Mouse (Mus musculus): ENCODE data around the gene Tyk2. TPM values are rescaled to one million over a fixed set of nuclear protein-coding genes. Genes with fewer than 3 reads are reported as not detected.
A peak's percentile ranks its signal among the peaks of the same experiment; 100 is the strongest.

The Tyk2 gene
- total RNA-seq, 2 experiments from 2014 or later = 4.2 to 4.4 TPM

- no peak for DNase-seq
- intact Hi-C loops (cut with DNase I) = loop anchor here (2.0 kb wide), 1 partner anchor 70 kb away; no protein-coding TSS in a partner anchor
Measured at GRCm38 (mm10) chr9:21152715-21153114, 21.7 kb upstream of the Tyk2 start.

DNA sequence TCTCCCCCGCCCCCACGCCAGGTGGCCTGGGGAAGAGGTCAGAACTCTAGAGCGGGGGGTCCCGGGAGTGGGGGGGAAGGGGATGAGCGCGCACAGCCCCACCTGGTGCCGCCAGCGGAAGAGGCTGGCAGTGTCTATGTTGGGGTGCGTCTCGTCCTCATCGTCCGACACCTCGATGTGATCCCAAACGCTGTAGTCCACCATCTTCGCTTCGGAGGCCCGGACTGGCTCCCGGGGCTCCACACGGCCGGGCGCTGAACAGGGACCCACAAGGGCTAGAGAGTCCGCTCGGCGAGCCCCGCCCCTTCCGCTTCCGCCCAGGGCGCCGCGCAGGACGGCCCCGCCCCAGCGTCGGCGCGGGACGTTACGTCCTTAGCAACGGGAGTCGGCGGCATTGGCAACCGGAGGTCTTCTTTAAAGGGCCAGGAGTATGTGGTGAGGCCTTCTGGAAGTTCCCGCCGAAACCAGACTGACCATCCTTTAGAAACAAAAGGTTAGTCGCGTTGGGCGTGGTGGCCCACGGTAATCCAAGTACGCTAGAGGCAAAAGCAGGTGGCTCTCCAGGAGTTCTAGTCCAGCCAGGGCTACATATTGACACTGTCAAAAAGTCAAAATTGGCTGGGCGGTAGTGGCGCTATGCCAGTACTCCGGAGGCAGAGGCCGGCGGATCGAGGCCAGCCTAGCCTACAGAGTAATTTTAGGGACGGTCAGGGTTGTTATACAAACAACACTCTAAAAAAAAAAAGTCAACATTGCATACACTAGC is 18.8 kb upstream of the Tyk2 start, which contains the start of gene Cdc37:
Cdc37 (minus strand) TSS at position 329 of the 766 bp plus-strand sequence.
- intact Hi-C loops (cut with DNase I) = no loop called here
- DNase-seq = peak; percentile 89 to 93

- intact Hi-C loops (cut with DNase I) = no loop called here
Measured at GRCm38 (mm10) chr9:21149077-21149653, 18.1 kb upstream of the Tyk2 start.

DNA sequence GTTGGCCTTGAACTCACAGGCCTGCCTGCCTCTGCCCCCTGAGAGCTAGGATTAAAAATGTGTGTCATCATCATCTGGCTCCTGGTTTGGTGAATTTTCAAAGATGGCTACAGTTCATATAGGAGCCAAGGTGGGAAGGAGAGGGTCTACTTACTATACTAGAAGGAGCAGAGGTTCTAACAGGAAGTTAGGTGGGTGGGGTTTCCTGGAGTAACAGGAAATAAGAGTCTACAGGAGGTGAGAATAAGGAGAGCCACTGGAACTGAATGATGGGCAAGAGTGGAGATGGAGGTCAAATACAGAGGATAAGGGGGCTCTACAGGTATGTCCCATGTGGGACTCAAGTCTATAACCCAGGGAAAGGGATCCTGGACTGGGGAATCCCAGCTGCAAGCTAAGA is 17.4 kb upstream of the Tyk2 start:
- no peak for DNase-seq
- intact Hi-C loops (cut with DNase I) = no loop called here

More at GRCm38 (mm10) chr9:21149077-21149653, 18.1 kb upstream of the Tyk2 start:
- DNase-seq = no peak

GRCm38 (mm10) chr9:21146722-21147121 is 15.7 kb upstream of the Tyk2 start:
- DNase-seq = no peak
- intact Hi-C loops (cut with DNase I) = no loop called here

- intact Hi-C loops (cut with DNase I) = no loop called here
- DNase-seq = peak in 1 of 2 experiments; percentile 38
Measured at GRCm38 (mm10) chr9:21145431-21145830, 14.4 kb upstream of the Tyk2 start.

- no peak for DNase-seq
- intact Hi-C loops (cut with DNase I) = no loop called here
Measured at GRCm38 (mm10) chr9:21144361-21144760, 13.3 kb upstream of the Tyk2 start.

DNA sequence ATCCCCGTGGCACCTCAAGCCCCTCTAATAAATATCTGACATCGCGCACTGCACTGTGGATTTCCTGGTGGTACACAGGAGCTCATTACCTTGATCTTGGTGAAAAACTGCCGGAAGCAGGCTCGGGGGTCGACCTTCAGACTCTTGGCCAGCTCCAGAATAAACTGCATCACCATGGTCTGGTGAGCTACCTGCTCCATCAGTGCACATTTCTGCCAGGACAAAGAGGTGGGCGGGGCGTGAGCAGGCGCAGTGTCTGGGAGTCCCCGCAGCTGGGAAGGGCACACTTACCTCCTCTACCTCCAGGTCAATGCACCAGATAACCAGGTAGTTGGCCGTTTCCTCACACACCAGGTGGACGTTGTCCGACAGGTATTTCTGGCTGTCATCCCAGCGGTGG is 10.9 kb upstream of the Tyk2 start:
- intact Hi-C loops (cut with DNase I) = no loop called here
- DNase-seq = no peak

- intact Hi-C loops (cut with DNase I) = loop anchor here (5.0 kb wide), 1 partner anchor 106 kb away; the partner anchor contains the start of gene Icam5
Measured at GRCm38 (mm10) chr9:21138386-21138785, 7.3 kb upstream of the Tyk2 start.

DNA sequence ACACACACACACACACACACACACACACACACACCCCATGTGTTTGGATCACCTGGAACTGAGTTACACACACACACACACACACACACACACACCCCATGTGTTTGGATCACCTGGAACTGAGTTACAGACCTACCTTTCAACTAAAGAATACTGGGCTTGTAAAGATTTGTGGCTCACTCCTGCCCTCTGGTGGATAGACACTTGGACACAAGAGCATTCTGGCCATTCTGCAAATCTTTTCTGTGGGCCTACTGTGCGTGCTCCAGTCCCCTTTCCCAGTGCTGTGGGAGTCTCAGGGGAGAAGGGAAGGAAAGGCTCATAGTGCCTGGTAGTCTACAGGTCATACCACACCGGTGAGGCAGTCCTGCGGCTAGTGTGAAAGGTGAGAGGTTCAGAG is 6.2 kb upstream of the Tyk2 start:
- peak in 1 of 2 experiments; percentile 27 for DNase-seq
- intact Hi-C loops (cut with DNase I) = loop anchor here (5.0 kb wide), 1 partner anchor 105 kb away; the partner anchor contains the start of gene Icam5

More at GRCm38 (mm10) chr9:21138386-21138785, 7.3 kb upstream of the Tyk2 start:
- no peak for DNase-seq

DNA sequence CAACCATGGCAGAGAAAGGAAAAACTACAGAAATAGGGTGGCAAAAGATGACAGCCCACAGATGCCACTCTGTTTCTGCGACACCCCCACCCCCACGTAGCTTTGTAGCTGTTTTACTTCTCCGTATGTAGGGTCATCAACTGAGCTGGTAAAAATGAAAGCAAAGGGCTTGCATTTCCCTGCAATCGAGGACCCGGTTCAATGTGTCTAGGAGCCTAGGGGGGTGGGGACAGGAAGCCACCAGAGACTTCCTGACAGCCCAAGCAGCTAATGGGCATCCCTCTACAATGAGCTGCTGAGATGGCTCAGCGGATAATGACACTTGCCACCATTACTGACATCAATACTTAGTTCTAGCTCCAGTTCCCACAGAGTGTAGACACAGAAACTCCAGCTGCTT is 5.4 kb upstream of the Tyk2 start:
- DNase-seq = no peak
- intact Hi-C loops (cut with DNase I) = loop anchor here (5.0 kb wide), 1 partner anchor 104 kb away; the partner anchor contains the start of gene Icam5

- DNase-seq = no peak
- intact Hi-C loops (cut with DNase I) = loop anchor here (2.0 to 5.0 kb wide), 2 partner anchors 104 to 233 kb away; partner anchors contain the start of gene Icam5
Measured at GRCm38 (mm10) chr9:21135941-21136381, 4.9 kb upstream of the Tyk2 start.

DNA sequence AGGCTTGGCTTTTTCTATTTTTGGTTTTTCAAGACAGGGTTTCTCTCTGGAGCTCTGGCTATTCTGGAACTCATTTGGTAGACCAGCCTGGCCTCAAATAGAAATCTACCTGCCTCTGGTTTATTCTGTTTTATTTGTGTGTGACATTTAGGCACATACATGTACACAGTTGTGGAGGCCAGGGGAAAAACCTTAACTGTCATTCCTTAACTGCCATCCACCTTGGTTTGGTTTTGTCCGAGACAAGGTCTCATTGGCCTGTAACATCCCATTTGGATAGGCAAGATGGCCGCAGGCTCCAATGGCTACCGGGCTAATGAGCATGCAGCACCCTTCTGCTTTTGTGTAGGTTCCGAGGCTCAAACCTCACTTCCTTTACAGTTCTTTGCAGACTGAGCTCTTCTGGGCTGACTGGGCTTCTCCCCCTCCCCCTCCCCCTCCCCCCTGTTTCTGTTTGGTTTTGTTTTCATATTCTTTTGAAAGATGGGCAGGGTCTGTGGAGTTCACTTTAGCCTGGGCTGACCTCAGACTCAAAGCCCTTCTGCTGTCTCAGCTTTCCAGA is 4.4 kb upstream of the Tyk2 start:
- intact Hi-C loops (cut with DNase I) = loop anchor here (2.0 to 5.0 kb wide), 2 partner anchors 103 to 233 kb away; partner anchors contain the start of gene Icam5
- no peak for DNase-seq

DNA sequence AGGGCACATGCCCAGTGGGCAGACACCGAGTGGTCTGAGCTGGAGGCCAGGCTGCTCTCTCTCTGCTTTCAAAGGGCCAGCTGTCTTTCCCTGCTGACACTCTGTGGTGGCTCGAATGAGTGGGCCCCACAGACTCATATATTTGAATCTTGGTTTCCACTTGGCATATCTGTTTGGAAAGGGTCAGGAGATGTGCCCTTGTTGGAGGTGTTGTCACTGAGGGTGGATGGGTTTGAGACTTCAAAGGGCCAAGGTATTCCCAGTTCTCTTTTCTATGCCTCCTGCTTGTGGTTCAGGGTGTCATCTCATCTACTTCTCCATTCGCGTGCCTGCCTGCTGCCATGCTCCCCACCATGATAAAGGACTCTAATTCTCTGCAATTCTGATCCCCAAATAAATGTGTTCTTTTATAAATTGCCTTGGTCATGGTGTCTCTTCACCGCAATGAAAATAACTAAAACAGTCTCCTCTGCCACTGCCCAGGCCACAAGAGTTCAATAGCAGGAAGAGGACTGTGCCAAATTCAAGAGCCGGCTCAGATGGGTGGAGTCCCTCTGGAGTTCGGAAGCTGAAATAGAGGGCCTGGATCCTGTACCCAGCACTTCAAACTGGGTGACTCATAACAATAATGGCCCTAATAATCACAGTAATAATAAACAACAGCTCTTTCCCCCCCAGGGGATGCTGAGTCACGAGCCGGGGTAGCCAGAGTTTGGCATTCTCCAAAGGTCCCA is 3.7 kb upstream of the Tyk2 start:
- peak; percentile 51 to 53 for DNase-seq
- intact Hi-C loops (cut with DNase I) = loop anchor here (2.0 to 5.0 kb wide), 2 partner anchors 102 to 232 kb away; partner anchors contain the start of gene Icam5

DNA sequence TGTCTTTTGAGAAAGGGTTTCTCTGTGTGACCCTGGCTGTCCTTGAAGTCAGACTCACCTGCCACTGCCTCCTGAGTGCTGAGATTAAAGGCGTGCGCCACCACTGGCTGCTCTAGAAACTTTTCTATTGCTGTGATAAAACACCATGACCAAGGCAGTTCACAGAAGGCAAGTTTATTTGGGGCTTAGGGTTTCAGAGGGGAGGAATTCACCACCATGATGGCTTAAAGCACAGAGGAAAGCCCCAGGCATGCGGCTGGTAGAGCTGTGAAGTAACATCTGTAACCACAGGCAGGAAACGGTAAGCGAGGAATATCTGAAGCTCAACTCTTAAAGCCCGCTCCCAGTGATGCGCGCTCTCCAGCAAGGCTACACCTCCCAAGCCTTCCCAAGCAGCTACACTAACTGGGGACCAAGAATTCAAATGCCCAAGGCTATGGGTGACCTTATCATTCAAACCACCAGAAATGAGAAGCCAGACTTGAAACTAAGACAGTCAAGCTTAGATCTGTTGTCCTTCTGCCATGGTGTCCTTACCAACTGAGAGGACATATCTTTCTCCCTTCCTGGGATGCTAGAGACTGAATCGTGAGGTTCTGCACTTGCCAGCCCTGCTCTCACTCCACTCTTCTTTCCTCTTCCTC is 2.1 kb upstream of the Tyk2 start:
- intact Hi-C loops (cut with DNase I) = no loop called here

DNA sequence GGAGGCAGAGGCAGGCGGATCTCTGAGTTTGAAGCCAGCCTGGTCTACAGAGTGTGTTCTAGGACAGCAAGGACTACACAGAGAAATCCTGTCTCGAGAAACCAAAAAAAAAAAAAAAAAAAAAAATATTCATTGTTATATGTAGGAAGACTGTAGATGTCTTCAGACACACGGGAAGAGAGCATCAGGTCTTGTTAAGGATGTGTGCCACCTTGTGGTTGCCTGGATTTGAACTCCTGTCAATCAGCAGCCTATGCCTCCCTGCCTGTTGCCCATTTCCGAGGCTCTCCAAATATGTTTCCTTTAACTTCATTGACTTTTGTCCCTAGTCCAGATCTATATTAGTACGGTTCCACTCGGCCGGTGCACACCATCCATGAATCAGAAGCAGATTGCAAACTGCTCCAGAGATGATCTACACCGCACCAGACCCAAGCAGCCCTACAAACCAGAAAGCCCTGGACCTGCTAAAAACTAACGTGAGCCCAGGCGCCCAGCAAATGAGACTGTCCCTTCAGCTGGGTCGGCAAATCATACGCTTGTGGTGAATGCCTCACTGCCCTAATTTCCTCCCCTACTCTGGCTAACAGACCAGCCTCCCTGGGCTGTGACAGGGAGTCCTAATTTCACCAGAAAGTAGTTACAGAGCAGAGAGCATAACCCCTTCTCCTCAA is 1.2 kb upstream of the Tyk2 start:
- intact Hi-C loops (cut with DNase I) = no loop called here
- DNase-seq = no peak

More for the DNA sequence above, 2.1 kb upstream of the Tyk2 start:
- no peak for DNase-seq

DNA sequence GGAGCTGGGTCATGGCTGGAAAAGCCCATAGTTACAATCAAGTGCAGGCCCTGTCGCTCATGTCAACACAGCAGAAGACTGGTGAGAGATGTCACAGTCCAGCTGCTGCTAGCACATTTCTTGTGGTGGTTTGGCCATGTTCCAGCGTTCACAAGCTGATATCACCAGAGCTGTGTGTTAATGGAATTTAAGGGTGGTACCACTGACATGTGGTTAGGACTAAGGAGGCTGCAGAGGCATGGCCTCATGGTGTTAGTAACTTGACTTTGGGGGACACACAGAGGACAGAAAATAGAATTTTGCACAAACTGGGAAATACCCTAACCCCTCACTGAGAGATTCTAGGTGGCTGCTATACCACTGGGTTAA is 4.8 kb downstream of the Tyk2 start:
- intact Hi-C loops (cut with DNase I) = loop anchor here (5.0 kb wide), 1 partner anchor 34 kb away; the partner anchor contains the start of genes Gm38431 and Raver1
- DNase-seq = no peak

DNA sequence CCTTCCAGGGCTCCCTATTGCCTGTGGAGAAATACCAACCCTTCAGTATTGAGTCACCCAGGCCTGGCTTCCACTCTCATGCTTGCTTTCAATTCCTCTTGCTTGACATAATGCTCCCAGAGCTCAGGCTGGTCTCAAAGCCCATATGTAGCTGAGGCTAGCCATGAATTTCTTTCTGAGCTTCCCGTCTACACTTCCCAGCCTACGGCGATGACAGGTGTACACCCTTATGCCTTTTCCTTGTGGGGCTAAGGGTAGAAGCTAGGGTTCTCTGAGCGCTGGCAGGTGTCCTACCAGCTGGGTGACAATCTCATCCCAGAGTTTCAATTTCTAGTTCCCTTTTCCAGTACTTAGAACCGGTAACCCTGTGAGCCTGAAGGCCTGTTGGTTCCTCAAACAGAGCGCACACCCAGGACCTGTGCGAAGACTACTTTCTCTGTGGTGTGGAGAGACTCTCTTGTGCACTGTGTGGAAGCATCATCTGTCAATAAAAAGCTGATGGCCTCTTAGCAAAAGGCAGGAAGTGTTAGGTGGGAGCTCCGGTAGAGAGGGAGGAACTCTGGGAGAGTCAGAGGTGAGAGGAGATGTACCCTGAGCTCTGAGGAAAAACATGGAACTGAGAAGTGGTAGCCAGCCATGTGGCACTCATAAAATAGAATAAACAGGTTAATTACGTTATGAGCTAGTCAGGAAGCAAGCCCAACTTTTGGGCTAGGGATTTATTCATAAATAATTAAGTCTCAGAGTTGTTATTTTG is 5.4 kb downstream of the Tyk2 start:
- intact Hi-C loops (cut with DNase I) = loop anchor here (5.0 kb wide), 1 partner anchor 33 kb away; the partner anchor contains the start of genes Gm38431 and Raver1
- no peak for DNase-seq
